Mouse (Mus musculus): ENCODE measurements around the gene Sgsm2.
A peak's percentile ranks its signal among the peaks of the same experiment; 100 is the strongest.

DNA sequence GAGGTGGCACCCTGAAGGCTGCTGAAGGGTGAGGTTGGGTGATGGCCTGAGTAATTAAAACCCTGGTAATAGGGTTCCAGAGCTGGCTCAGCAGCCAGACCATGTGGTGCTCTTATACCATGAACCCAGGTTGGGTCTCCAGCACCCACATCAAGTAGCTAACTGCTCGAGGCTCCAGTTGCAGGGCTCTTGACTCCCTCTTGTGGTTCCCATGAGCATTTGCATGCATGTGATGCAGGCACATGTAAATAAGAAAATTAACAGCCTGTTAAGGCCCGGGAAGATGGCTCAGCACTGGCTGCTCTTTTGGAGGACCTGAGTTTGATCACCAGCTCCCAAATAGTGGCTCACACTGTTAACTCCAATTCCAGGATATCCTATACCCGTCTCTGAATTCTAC, 51.1 kb downstream of the Sgsm2 start:
- TF ChIP-seq EP300 (IDR thresholded peaks at IDR 0.05; ENCODE audit: low read depth) (no peak), CTCF (IDR thresholded peaks at IDR 0.05; ENCODE audit: low read depth) (peak; percentile 69)

Data from liver, embryonic 14.5 days (tissue).